Comparison of ENCODE assay signal across 13 mouse cellular contexts in genomic region chr9:83589680-83590467, GRCm38 (mm10). TPM values are rescaled to one million over a fixed set of nuclear protein-coding genes. Genes with fewer than 3 reads are reported as not detected.
DNase-seq lines count a peak whose midpoint lies in the region; ATAC-seq lines count a peak whose summit lies in the region.
"Had no signal": no experiment of that assay in that cellular context is flagged by ENCODE, and none has a peak within 500 bp of the region (broad histone marks: within the 10 kb centered on the region; RNA-seq: fewer than 3 reads in every experiment).

No protein-coding gene starts in this region.

- no peak for DNase-seq in lung, postnatal 14 days
- DNase-seq in hindbrain, embryonic 10.5 days (ENCODE audit: low spot score): no peak
- DNase-seq in ovary, postnatal 14 days (ENCODE audit: low spot score): no peak
- DNase-seq in c-Kit-positive CD71-positive TER-119-positive erythroid progenitor cells, embryonic 14.5 days (ENCODE audit: low spot score): no peak
- DNase-seq: cerebellum, adult 9-10 months; gastrocnemius, postnatal 10 days; thymus, postnatal 36 days had no signal

- H3K27ac ChIP-seq in lung, embryonic 16.5 days (ENCODE audit: low read length): peak overlapping the region; percentile 5; the same call in 1 of the 2 replicates
- H3K27ac ChIP-seq in hindbrain, embryonic 10.5 days: 0 out of 2 replicates have a peak overlapping the region, but pooled peaks have one; percentile 45
- H3K27ac ChIP-seq in limb, embryonic 13.5 days: no peak overlapping the region
- peak overlapping the region; percentile 51; the same call in 1 of the 2 replicates for H3K27ac ChIP-seq in neural tube, embryonic 15.5 days (replicated peaks)
- H3K27ac ChIP-seq: kidney, postnatal 0 days; liver, embryonic 15.5 days had no signal

- peaks cover 9% of the 10 kb centered on the region; the same call in 1 of the 2 replicates for H3K4me1 ChIP-seq in lung, embryonic 16.5 days (replicated peaks; ENCODE audit: control insufficient read depth, insufficient read depth, low read length)
- peaks cover 16% of the 10 kb centered on the region for H3K4me1 ChIP-seq in hindbrain, embryonic 10.5 days (replicated peaks)
- H3K4me1 ChIP-seq in limb, embryonic 13.5 days: peaks cover 43% of the 10 kb centered on the region
- peaks cover 9% of the 10 kb centered on the region; the same call in 1 of the 2 replicates for H3K4me1 ChIP-seq in neural tube, embryonic 15.5 days
- H3K4me1 ChIP-seq: liver, embryonic 15.5 days had no signal

- 30% methylated on average over 14 of the region's 14 CpGs for WGBS in lung, embryonic 16.5 days
- 67% methylated on average over 14 of the region's 14 CpGs for WGBS in hindbrain, embryonic 10.5 days
- WGBS in limb, embryonic 13.5 days: 45% methylated on average over 14 of the region's 14 CpGs
- WGBS in neural tube, embryonic 15.5 days: 40% methylated on average over 14 of the region's 14 CpGs

- H3K9me3 ChIP-seq in lung, embryonic 16.5 days (ENCODE audit: control insufficient read depth, low read length): no peaks in the 10 kb centered on the region
- H3K9me3 ChIP-seq in hindbrain, embryonic 10.5 days: no peaks in the 10 kb centered on the region
- no peaks in the 10 kb centered on the region for H3K9me3 ChIP-seq in limb, embryonic 13.5 days
- no peaks in the 10 kb centered on the region for H3K9me3 ChIP-seq in neural tube, embryonic 15.5 days (replicated peaks)
- H3K9me3 ChIP-seq: liver, embryonic 15.5 days had no signal

- peak; percentile 87 for ATAC-seq in lung, embryonic 16.5 days (ENCODE audit: low read depth)
- peak; percentile 45; the same call in 1 of the 2 replicates for ATAC-seq in limb, embryonic 13.5 days (ENCODE audit: low FRiP score, low read depth)
- peak; percentile 57; the same call in 1 of the 2 replicates for ATAC-seq in neural tube, embryonic 15.5 days (ENCODE audit: low FRiP score)

- H3K9ac ChIP-seq in lung, embryonic 16.5 days (ENCODE audit: low read length): no peak overlapping the region
- no peak overlapping the region for H3K9ac ChIP-seq in limb, embryonic 13.5 days
- 0 out of 2 replicates have a peak overlapping the region, but pooled peaks have one; percentile 24 for H3K9ac ChIP-seq in neural tube, embryonic 15.5 days (replicated peaks)
- H3K9ac ChIP-seq: liver, embryonic 15.5 days had no signal

- no peaks in the 10 kb centered on the region for H3K36me3 ChIP-seq in lung, embryonic 16.5 days (ENCODE audit: control insufficient read depth, insufficient read depth, low read length)
- H3K36me3 ChIP-seq in hindbrain, embryonic 10.5 days: no peaks in the 10 kb centered on the region
- H3K36me3 ChIP-seq in limb, embryonic 13.5 days: no peaks in the 10 kb centered on the region
- no peaks in the 10 kb centered on the region for H3K36me3 ChIP-seq in neural tube, embryonic 15.5 days
- H3K36me3 ChIP-seq: liver, embryonic 15.5 days had no signal

- H3K4me2 ChIP-seq in lung, embryonic 16.5 days (ENCODE audit: low read depth, low read length): no peak overlapping the region
- 0 out of 2 replicates have a peak overlapping the region, but pooled peaks have one; percentile 14 for H3K4me2 ChIP-seq in limb, embryonic 13.5 days (replicated peaks)
- no peak overlapping the region for H3K4me2 ChIP-seq in neural tube, embryonic 15.5 days
- H3K4me2 ChIP-seq: liver, embryonic 15.5 days had no signal

- H3K27me3 ChIP-seq in lung, embryonic 16.5 days (ENCODE audit: control insufficient read depth, insufficient read depth, low read depth, low read length): no peaks in the 10 kb centered on the region
- H3K27me3 ChIP-seq in hindbrain, embryonic 10.5 days (ENCODE audit: insufficient read depth, poor library complexity, severe bottlenecking): no peaks in the 10 kb centered on the region
- no peaks in the 10 kb centered on the region for H3K27me3 ChIP-seq in limb, embryonic 13.5 days
- no peaks in the 10 kb centered on the region for H3K27me3 ChIP-seq in neural tube, embryonic 15.5 days (replicated peaks)
- H3K27me3 ChIP-seq: liver, embryonic 15.5 days had no signal

- no peak overlapping the region for H3K4me3 ChIP-seq in lung, embryonic 16.5 days (ENCODE audit: low read length)
- no peak overlapping the region for H3K4me3 ChIP-seq in hindbrain, embryonic 10.5 days
- H3K4me3 ChIP-seq in limb, embryonic 13.5 days: no peak overlapping the region
- no peak overlapping the region for H3K4me3 ChIP-seq in neural tube, embryonic 15.5 days (replicated peaks)
- H3K4me3 ChIP-seq: erythroblast, embryonic 14.5 days; liver, embryonic 15.5 days had no signal

RNA-seq across cellular contexts. Expression of gene Sh3bgrl2, which starts 41.7 kb away (rescaled TPM):
- polyA plus RNA-seq in lung, embryonic 16.5 days (2015; fragmentation: Nextera tagmentation; extraction: Ambion mirVana): 39.5 and 46.2 TPM in 2 replicates
- polyA plus RNA-seq in hindbrain, embryonic 10.5 days (2016; fragmentation: Nextera tagmentation; extraction: Ambion mirVana): 5.6 and 10.1 TPM in 2 replicates
- polyA plus RNA-seq in limb, embryonic 13.5 days (2015; fragmentation: Nextera tagmentation; extraction: Ambion mirVana): 7.7 and 8.5 TPM in 2 replicates
- polyA plus RNA-seq in neural tube, embryonic 15.5 days (2015; fragmentation: Nextera tagmentation; extraction: Ambion mirVana): 8.3 and 9.2 TPM in 2 replicates
